ENCODE assay signal across 14 mouse cellular contexts in genomic region chr2:45063300-45063890, GRCm38 (mm10). TPM values are rescaled to one million over a fixed set of nuclear protein-coding genes. Genes with fewer than 3 reads are reported as not detected.
DNase-seq lines count a peak whose midpoint lies in the region; ATAC-seq and TF ChIP-seq lines count a peak whose summit lies in the region.
"Had no signal": no experiment of that assay in that cellular context is flagged by ENCODE, and none has a peak within 500 bp of the region (broad histone marks: within the 10 kb centered on the region; RNA-seq: fewer than 3 reads in every experiment).

No protein-coding gene starts in this region.

- 0 out of 2 replicates have a peak overlapping the region, but pooled peaks have one; percentile 48 for H3K27ac ChIP-seq in embryonic facial prominence, embryonic 13.5 days
- H3K27ac ChIP-seq in embryonic facial prominence, embryonic 10.5 days (replicated peaks) = no peak overlapping the region
- peak overlapping the region; percentile 24; the same call in 1 of the 2 replicates for H3K27ac ChIP-seq in kidney, adult 2 months (ENCODE audit: insufficient read depth, low read depth, low read length)
- peak overlapping the region; percentile 73 for H3K27ac ChIP-seq in neural tube, embryonic 11.5 days (ENCODE audit: low read depth, low read length)
- peak overlapping the region; percentile 23; the same call in 1 of the 2 replicates for H3K27ac ChIP-seq in neural tube, embryonic 14.5 days (ENCODE audit: low read depth, low read length)

- H3K4me2 ChIP-seq in embryonic facial prominence, embryonic 13.5 days = no peak overlapping the region
- peak overlapping the region; percentile 12; the same call in 1 of the 2 replicates for H3K4me2 ChIP-seq in neural tube, embryonic 11.5 days (ENCODE audit: low read depth)
- H3K4me2 ChIP-seq in neural tube, embryonic 14.5 days (ENCODE audit: low read depth, low read length) = no peak overlapping the region
- H3K4me2 ChIP-seq: liver, embryonic 11.5 days had no signal

- no peak overlapping the region for H3K4me3 ChIP-seq in embryonic facial prominence, embryonic 13.5 days
- H3K4me3 ChIP-seq in embryonic facial prominence, embryonic 10.5 days = no peak overlapping the region
- H3K4me3 ChIP-seq in kidney, adult 2 months (ENCODE audit: insufficient read depth, low read depth, low read length) = no peak overlapping the region
- H3K4me3 ChIP-seq in neural tube, embryonic 11.5 days (ENCODE audit: low read depth, low read length) = no peak overlapping the region
- no peak overlapping the region for H3K4me3 ChIP-seq in neural tube, embryonic 14.5 days (ENCODE audit: low read depth, low read length)

- H3K9ac ChIP-seq in embryonic facial prominence, embryonic 13.5 days = no peak overlapping the region
- no peak overlapping the region for H3K9ac ChIP-seq in neural tube, embryonic 11.5 days (ENCODE audit: low read length)
- H3K9ac ChIP-seq in neural tube, embryonic 14.5 days (replicated peaks; ENCODE audit: low read depth, low read length) = no peak overlapping the region

- H3K9me3 ChIP-seq in embryonic facial prominence, embryonic 13.5 days = no peaks in the 10 kb centered on the region
- no peaks in the 10 kb centered on the region for H3K9me3 ChIP-seq in embryonic facial prominence, embryonic 10.5 days
- H3K9me3 ChIP-seq in neural tube, embryonic 11.5 days (ENCODE audit: control insufficient read depth, low read length) = no peaks in the 10 kb centered on the region
- H3K9me3 ChIP-seq in neural tube, embryonic 14.5 days (ENCODE audit: control insufficient read depth, low read length) = no peaks in the 10 kb centered on the region

- WGBS in embryonic facial prominence, embryonic 13.5 days = 22% methylated on average over 7 of the region's 7 CpGs
- WGBS in embryonic facial prominence, embryonic 10.5 days = 32% methylated on average over 7 of the region's 7 CpGs
- WGBS in kidney, adult 2 months = 24% methylated on average over 7 of the region's 7 CpGs
- WGBS in neural tube, embryonic 11.5 days = 8% methylated on average over 7 of the region's 7 CpGs
- 9% methylated on average over 7 of the region's 7 CpGs for WGBS in neural tube, embryonic 14.5 days

- TF ChIP-seq POLR2A in kidney, adult 2 months (IDR thresholded peaks at IDR 0.05; ENCODE audit: low read depth, low read length) = no peak

- no peaks in the 10 kb centered on the region; the same call in 1 of the 2 replicates for H3K27me3 ChIP-seq in embryonic facial prominence, embryonic 13.5 days
- no peaks in the 10 kb centered on the region for H3K27me3 ChIP-seq in embryonic facial prominence, embryonic 10.5 days (replicated peaks; ENCODE audit: low read depth, poor library complexity, severe bottlenecking)
- no peaks in the 10 kb centered on the region for H3K27me3 ChIP-seq in kidney, adult 2 months (replicated peaks; ENCODE audit: control insufficient read depth, insufficient read depth, low read length)
- no peaks in the 10 kb centered on the region for H3K27me3 ChIP-seq in neural tube, embryonic 11.5 days (ENCODE audit: control insufficient read depth, insufficient read depth, low read length)
- no peaks in the 10 kb centered on the region for H3K27me3 ChIP-seq in neural tube, embryonic 14.5 days (ENCODE audit: control insufficient read depth, insufficient read depth, low read length)

- ATAC-seq in embryonic facial prominence, embryonic 13.5 days (ENCODE audit: insufficient number of reproducible peaks, insufficient read depth, low FRiP score, low TSS enrichment, low read depth) = no peak
- ATAC-seq in neural tube, embryonic 11.5 days (ENCODE audit: insufficient read depth, low FRiP score, low TSS enrichment) = no peak; the same call in 1 of the 2 replicates
- 0 out of 2 replicates have a peak, but pooled peaks have one; percentile 5 for ATAC-seq in neural tube, embryonic 14.5 days (ENCODE audit: low read depth)
- ATAC-seq: intestine, postnatal 0 days had no signal

- peaks cover 46% of the 10 kb centered on the region for H3K4me1 ChIP-seq in embryonic facial prominence, embryonic 13.5 days
- peaks cover 45% of the 10 kb centered on the region for H3K4me1 ChIP-seq in embryonic facial prominence, embryonic 10.5 days
- H3K4me1 ChIP-seq in kidney, adult 2 months (ENCODE audit: control insufficient read depth, insufficient read depth, low read length) = peaks cover 31% of the 10 kb centered on the region
- peaks cover 18% of the 10 kb centered on the region for H3K4me1 ChIP-seq in neural tube, embryonic 11.5 days (ENCODE audit: control insufficient read depth, insufficient read depth, low read length)
- H3K4me1 ChIP-seq in neural tube, embryonic 14.5 days (ENCODE audit: control insufficient read depth, insufficient read depth, low read length) = peaks cover 19% of the 10 kb centered on the region

- H3K36me3 ChIP-seq in embryonic facial prominence, embryonic 13.5 days = no peaks in the 10 kb centered on the region
- no peaks in the 10 kb centered on the region for H3K36me3 ChIP-seq in embryonic facial prominence, embryonic 10.5 days (replicated peaks)
- H3K36me3 ChIP-seq in kidney, adult 2 months (ENCODE audit: control insufficient read depth, insufficient read depth, low read length) = no peaks in the 10 kb centered on the region
- H3K36me3 ChIP-seq in neural tube, embryonic 11.5 days (ENCODE audit: control insufficient read depth, insufficient read depth, low read length) = no peaks in the 10 kb centered on the region
- H3K36me3 ChIP-seq in neural tube, embryonic 14.5 days (ENCODE audit: control insufficient read depth, insufficient read depth, low read length) = no peaks in the 10 kb centered on the region

- TF ChIP-seq CTCF in kidney, adult 2 months (conservative IDR thresholded peaks at IDR 0.05; ENCODE audit: insufficient read depth, insufficient read length, low read depth, low read length) = no peak

- DNase-seq in embryonic facial prominence, embryonic 10.5 days (ENCODE audit: low spot score) = no peak
- peak; percentile 59 for DNase-seq in kidney, adult 2 months
- no peak for DNase-seq in kidney, postnatal 36 days
- no peak for DNase-seq in neural tube, embryonic 11.5 days (ENCODE audit: low spot score)
- no peak for DNase-seq in neural tube, embryonic 10.5 days (ENCODE audit: extremely low spot score, low spot score)
- no peak for DNase-seq in retina, postnatal 1 day
- DNase-seq: cerebellum, adult 8-10 months; gastrocnemius, postnatal 10 days; lung, postnatal 4 days; right cerebral cortex, postnatal 4 days had no signal

RNA-seq across cellular contexts. Expression of gene Zeb2, which starts 53.8 kb away (rescaled TPM):
- polyA plus RNA-seq in embryonic facial prominence, embryonic 13.5 days (2015; fragmentation: Nextera tagmentation; extraction: Ambion mirVana) = 85.7 and 96.4 TPM in 2 replicates
- polyA plus RNA-seq in embryonic facial prominence, embryonic 10.5 days (2016; fragmentation: Nextera tagmentation; extraction: Ambion mirVana) = 20.9 and 27.8 TPM in 2 replicates
- 22.7 and 25.6 TPM in 2 replicates for polyA plus RNA-seq in kidney, adult 2 months (2012; rRNA removed)
- 48.3 and 55.9 TPM in 2 replicates for polyA plus RNA-seq in neural tube, embryonic 11.5 days (2014; fragmentation: Nextera tagmentation; extraction: Ambion mirVana)
- polyA plus RNA-seq in neural tube, embryonic 14.5 days (2014; fragmentation: Nextera tagmentation; extraction: Ambion mirVana) = 53.8 and 57.6 TPM in 2 replicates
